Mouse (Mus musculus): ENCODE measurements around the gene Gm42688. TPM values are rescaled to one million over a fixed set of nuclear protein-coding genes. Genes with fewer than 3 reads are reported as not detected.

Gm42688 gene
- polyA plus RNA-seq, 1 experiment from 2014 or later: 1.9 TPM

DNA sequence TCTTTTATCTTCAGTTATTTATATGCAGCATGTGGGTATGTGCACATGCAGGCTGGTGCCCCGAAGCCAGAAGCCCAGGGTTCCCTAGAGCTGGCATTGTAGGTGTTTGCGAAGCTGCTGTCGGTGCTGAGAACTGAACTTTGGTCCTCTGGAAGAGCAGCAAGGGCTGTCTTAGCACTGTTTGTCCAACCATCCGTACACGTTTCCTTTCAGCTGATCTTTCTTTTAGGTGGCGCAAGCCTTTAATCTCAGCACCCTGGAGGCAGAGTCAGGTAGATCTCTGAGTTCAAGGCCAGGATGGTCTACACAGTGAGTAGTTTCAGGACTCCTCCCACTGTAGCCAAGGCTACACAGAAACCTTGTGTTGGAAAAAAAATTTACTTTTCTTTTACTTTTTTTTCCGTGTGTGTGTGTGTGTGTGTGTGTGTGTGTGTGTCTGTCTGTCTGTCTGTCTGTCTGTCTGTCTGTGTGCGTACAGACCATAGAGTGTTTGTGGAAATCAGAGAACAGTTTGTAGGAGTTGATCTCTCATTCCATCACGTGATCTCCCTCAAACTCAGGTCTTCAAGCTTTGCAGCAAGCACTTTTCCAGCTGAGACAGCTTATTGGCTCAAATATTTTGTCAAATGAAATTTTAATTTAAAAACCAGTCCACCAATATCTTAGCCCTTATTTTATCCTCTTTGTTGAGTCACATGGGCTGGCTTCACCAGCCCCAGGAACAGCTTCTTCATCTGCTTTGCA lies 30.9 kb downstream of the Gm42688 start:
- 79% methylated on average over 9 of the region's 9 CpGs for WGBS
- Histone ChIP-seq H3K9ac (no peak overlapping the region), H3K4me2 (no peak overlapping the region), H3K27ac (no peak overlapping the region), H3K9me3 (replicated peaks) (no peaks in the 10 kb centered on the region), H3K4me3 (no peak overlapping the region), H3K36me3 (no peaks in the 10 kb centered on the region), H3K27me3 (no peaks in the 10 kb centered on the region), H3K4me1 (replicated peaks) (peaks cover 17% of the 10 kb centered on the region)
- no peak for ATAC-seq (replicated peaks; ENCODE audit: insufficient number of reproducible peaks, insufficient read depth, low FRiP score, low read depth)

DNA sequence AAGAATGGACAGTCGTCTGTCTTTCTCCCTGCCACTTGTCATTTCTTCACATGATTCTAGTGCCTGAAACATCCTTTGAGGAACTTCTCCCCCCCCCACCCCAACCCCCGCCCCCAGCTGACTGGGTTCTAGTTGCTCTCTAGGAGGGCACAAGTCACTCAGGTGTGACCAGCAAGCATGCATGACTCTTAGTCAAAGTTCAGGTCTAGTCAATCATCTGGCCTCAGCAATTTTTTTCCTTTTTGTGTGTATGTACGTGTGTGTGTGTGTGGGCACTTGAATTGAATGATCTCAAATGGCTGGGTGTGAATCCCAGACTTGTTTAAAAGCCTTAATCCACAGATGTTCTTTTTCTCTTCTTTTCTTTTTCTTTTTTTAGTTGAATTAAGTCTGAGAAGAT lies 32.8 kb downstream of the Gm42688 start:
- H3K4me3 ChIP-seq: no peak overlapping the region
- H3K36me3 ChIP-seq: no peaks in the 10 kb centered on the region
- 64% methylated on average over 3 of the region's 3 CpGs for WGBS
- H3K9ac ChIP-seq: no peak overlapping the region
- H3K27me3 ChIP-seq: no peaks in the 10 kb centered on the region
- H3K27ac ChIP-seq: no peak overlapping the region
- no peak overlapping the region for H3K4me2 ChIP-seq
- H3K4me1 ChIP-seq (replicated peaks): peaks cover 33% of the 10 kb centered on the region
- no peaks in the 10 kb centered on the region for H3K9me3 ChIP-seq (replicated peaks)
- no peak for ATAC-seq (replicated peaks; ENCODE audit: insufficient number of reproducible peaks, insufficient read depth, low FRiP score, low read depth)

DNA sequence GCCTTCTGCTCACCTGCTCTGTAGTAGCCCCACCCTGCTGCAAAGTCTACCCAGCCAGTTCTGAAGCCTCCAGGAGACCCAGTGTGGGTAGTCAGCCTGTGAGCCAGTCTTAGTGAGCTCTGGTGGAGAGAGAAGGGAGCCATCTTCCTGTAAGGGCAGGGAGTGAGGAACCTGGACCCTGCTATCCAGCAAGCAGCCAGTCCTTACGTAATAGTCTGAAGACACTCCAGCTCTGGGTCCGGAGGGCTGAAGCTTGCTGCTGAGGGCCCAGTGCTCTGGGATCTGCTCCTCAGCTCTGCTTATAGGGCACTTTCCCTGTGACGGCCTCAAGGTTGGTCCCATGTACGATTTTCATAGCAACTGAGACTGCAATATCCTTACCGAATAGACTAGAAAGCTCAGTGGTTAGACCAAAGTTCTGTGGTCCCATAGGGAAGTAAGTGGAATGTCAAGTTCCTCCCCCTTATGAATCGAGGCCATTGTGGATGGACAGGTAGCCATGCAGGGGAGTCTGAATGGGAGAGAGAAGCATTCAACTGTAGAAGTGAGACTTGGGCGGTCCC lies 33.6 kb downstream of the Gm42688 start, which contains the start of gene Rtkn:
TSS of gene Rtkn (plus strand) at position 513 of the 563 bp plus-strand sequence.
- WGBS: 61% methylated on average over 7 of the region's 7 CpGs
- Histone ChIP-seq H3K4me1 (replicated peaks) (peaks cover 34% of the 10 kb centered on the region), H3K9ac (peak within 1 kb of the TSS; percentile 83), H3K27me3 (no peaks in the 10 kb centered on the region), H3K9me3 (replicated peaks) (no peaks in the 10 kb centered on the region), H3K4me2 (peak within 1 kb of the TSS; percentile 88), H3K4me3 (peak within 1 kb of the TSS; percentile 68), H3K27ac (peak within 1 kb of the TSS; percentile 100), H3K36me3 (no peaks in the 10 kb centered on the region)
- no peak for ATAC-seq (replicated peaks; ENCODE audit: insufficient number of reproducible peaks, insufficient read depth, low FRiP score, low read depth)

DNA sequence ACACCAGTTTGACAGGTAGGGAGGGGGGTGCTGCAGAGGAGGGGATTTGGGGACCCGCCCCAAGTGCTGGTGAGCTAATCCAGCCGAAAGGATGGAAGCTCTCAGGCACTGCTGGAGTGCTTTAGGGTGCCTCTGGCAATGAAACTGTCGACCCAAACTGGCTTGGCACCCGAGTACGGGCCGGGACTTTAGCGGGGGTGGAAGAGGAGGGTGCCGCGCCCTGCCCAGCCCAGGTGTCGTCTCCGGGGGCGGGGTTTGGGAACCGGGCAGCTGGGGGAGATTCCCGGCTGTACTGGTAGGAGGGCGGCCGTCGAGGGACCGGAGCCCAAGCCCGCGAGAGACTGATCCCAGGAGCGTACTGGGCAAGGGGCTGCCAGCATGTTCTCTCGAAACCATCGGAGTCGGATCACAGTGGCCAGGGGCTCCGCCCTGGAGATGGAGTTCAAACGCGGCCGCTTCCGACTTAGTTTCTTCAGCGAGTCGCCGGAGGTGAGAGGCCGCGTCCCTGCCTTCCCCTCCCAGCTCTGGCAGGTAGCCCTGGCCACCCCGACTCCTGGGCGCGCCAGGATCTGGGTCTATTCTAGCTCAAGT lies 34.2 kb downstream of the Gm42688 start:
- peak overlapping the region; percentile 100 for H3K27ac ChIP-seq
- ATAC-seq (replicated peaks; ENCODE audit: insufficient number of reproducible peaks, insufficient read depth, low FRiP score, low read depth): no peak
- no peaks in the 10 kb centered on the region for H3K9me3 ChIP-seq (replicated peaks)
- no peaks in the 10 kb centered on the region for H3K36me3 ChIP-seq
- peaks cover 34% of the 10 kb centered on the region for H3K4me1 ChIP-seq (replicated peaks)
- H3K4me3 ChIP-seq: peak overlapping the region; percentile 68
- no peaks in the 10 kb centered on the region for H3K27me3 ChIP-seq
- WGBS: 9% methylated on average over 37 of the region's 37 CpGs
- H3K9ac ChIP-seq: peak overlapping the region; percentile 83
- peak overlapping the region; percentile 88 for H3K4me2 ChIP-seq

DNA sequence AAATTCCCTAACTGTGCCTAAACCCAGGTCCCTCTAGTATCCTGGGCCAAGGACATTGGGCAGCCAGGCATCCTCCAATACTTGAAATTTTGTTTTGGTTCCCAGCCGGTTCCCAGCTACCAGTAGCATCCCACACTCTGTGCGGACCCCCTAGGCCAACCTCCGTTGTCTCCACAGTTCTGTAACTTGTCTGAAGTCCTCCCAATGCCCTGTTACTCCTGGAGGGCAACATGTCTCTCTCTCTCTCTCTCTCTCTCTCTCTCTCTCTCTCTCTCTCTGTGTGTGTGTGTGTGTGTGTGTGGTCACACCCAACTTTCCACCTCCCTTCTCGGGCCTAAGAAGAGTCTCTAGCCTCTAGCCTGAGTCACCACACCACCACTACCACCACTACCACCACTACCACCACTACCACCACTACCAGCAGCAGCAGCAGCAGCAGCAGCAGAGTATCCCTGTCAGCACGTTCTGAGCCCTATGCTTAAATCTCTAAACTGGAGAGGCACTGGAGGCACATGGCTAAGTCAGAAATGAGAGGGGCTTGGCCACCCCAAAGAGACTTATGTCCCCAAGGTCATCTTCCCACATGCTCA lies 35.0 kb downstream of the Gm42688 start:
- H3K4me1 ChIP-seq (replicated peaks): peaks cover 36% of the 10 kb centered on the region
- peak overlapping the region; percentile 83 for H3K9ac ChIP-seq
- no peaks in the 10 kb centered on the region for H3K27me3 ChIP-seq
- H3K4me3 ChIP-seq: peak overlapping the region; percentile 68
- no peaks in the 10 kb centered on the region for H3K9me3 ChIP-seq (replicated peaks)
- peak overlapping the region; percentile 88 for H3K4me2 ChIP-seq
- WGBS: 26% methylated on average over 5 of the region's 5 CpGs
- ATAC-seq (replicated peaks; ENCODE audit: insufficient number of reproducible peaks, insufficient read depth, low FRiP score, low read depth): no peak
- no peaks in the 10 kb centered on the region for H3K36me3 ChIP-seq
- peak overlapping the region; percentile 100 for H3K27ac ChIP-seq

DNA sequence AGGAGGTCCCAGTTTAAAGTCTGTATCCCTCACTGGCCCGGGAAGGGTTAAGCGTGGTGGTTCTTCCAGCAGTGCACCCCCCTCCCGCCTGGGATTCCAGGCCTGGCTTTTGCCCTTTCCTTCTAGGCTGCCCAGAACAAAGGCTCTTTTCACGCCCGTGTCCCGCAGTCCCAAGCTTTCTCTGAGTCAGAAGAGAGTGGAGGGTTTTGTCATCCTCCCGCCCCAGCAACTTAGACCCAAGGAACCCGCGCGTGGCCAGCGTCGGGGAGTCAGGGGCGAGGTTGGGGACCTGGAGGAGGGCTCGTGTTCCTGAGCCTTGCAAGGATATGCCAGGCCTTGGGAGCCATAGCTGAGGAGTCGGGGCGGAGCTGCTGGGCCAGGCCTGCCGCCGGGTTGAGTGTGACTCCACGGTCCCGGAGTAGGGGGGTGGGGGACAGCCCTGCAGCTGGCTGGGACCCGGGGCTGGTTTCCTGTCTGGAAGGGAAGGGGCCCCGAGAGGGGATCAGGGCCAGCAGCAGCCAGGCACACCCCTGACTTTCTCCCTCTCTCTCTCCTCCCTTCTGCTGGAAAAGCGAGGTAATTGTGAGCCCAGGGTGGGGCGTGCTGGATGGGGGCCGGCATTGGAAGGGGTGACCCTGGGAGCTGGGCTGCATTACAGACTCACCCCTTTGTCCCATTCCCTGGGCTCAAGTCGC lies 35.6 kb downstream of the Gm42688 start:
- H3K4me2 ChIP-seq: peak overlapping the region; percentile 88
- ATAC-seq (replicated peaks; ENCODE audit: insufficient number of reproducible peaks, insufficient read depth, low FRiP score, low read depth): peak; percentile 81
- no peaks in the 10 kb centered on the region for H3K36me3 ChIP-seq
- H3K4me3 ChIP-seq: peak overlapping the region; percentile 68
- peak overlapping the region; percentile 100 for H3K27ac ChIP-seq
- no peaks in the 10 kb centered on the region for H3K27me3 ChIP-seq
- peaks cover 42% of the 10 kb centered on the region for H3K4me1 ChIP-seq (replicated peaks)
- H3K9ac ChIP-seq: peak overlapping the region; percentile 83
- under 1% methylated on average over 26 of the region's 26 CpGs for WGBS
- no peaks in the 10 kb centered on the region for H3K9me3 ChIP-seq (replicated peaks)

DNA sequence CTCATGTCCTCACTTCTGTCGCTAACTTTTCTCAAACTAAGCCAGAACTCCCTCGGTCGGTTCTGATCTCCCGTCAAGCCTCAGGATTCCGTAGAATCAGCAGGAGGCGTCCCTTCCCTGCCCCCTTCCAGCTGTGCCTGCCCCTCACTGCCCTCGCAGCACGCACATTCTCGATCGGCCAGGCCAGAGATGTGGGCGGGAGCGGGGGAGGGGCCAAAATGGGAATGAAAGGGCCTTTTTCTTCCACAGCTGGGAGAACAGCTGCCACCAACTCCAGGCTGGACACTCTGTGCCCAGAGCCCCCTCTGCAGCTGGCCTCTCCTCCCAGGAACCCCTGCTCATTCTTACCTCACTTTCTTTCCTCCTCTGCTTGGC lies 36.1 kb downstream of the Gm42688 start:
- H3K27ac ChIP-seq: peak overlapping the region; percentile 100
- H3K9ac ChIP-seq: peak overlapping the region; percentile 83
- no peaks in the 10 kb centered on the region for H3K9me3 ChIP-seq (replicated peaks)
- peaks cover 47% of the 10 kb centered on the region for H3K4me1 ChIP-seq (replicated peaks)
- peak; percentile 82 for ATAC-seq (replicated peaks; ENCODE audit: insufficient number of reproducible peaks, insufficient read depth, low FRiP score, low read depth)
- no peaks in the 10 kb centered on the region for H3K27me3 ChIP-seq
- WGBS: under 1% methylated on average over 12 of the region's 12 CpGs
- H3K4me3 ChIP-seq: peak overlapping the region; percentile 68
- H3K36me3 ChIP-seq: no peaks in the 10 kb centered on the region
- peak overlapping the region; percentile 88 for H3K4me2 ChIP-seq

DNA sequence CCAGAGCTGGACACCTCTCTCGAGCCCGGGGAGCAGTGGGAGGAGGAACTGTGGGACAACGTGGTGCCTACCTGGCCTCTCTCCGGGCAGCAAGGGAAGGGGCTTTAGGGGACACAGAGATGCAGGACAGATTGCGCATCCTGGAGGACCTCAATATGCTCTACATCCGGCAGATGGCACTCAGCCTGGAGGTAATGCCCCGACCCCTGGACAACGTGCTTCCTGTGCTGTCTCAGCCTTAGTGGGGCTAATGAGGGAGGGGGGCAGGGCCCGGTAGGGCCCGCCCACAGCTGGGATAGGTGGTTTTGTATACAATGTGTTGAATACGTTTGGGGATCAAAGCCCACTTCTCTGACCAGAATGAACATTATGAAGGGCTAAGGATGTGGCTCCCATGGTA lies 36.6 kb downstream of the Gm42688 start:
- no peak for ATAC-seq (replicated peaks; ENCODE audit: insufficient number of reproducible peaks, insufficient read depth, low FRiP score, low read depth)
- peak overlapping the region; percentile 100 for H3K27ac ChIP-seq
- H3K27me3 ChIP-seq: no peaks in the 10 kb centered on the region
- no peaks in the 10 kb centered on the region for H3K36me3 ChIP-seq
- H3K4me2 ChIP-seq: peak overlapping the region; percentile 88
- H3K4me1 ChIP-seq (replicated peaks): peaks cover 52% of the 10 kb centered on the region
- H3K9ac ChIP-seq: peak overlapping the region; percentile 83
- peak overlapping the region; percentile 68 for H3K4me3 ChIP-seq
- WGBS: 3% methylated on average over 11 of the region's 11 CpGs
- H3K9me3 ChIP-seq (replicated peaks): no peaks in the 10 kb centered on the region

DNA sequence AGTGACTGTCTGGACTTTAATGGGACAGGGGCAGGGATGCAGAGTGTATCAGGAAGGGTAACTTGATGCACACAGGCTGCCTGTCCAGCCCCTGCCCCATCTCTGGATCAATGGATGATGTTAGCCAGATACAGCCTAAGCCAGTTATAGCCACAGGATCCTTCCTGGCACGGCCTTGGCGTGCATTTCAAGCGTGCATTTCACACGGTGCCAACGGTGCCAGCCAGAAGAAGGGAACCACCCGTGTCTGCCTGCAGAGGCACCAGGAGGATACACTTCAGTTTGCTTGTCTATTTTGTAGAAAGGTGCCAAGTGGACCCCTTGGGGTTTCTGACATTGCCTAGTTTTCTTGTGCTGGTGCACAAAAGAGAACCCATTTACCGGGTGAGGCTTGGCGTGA lies 38.6 kb downstream of the Gm42688 start:
- Histone ChIP-seq H3K36me3 (no peaks in the 10 kb centered on the region), H3K4me2 (no peak overlapping the region), H3K27me3 (no peaks in the 10 kb centered on the region), H3K9ac (no peak overlapping the region), H3K9me3 (replicated peaks) (no peaks in the 10 kb centered on the region), H3K4me1 (replicated peaks) (peaks cover 53% of the 10 kb centered on the region), H3K4me3 (no peak overlapping the region), H3K27ac (no peak overlapping the region)
- WGBS: 91% methylated on average over 8 of the region's 8 CpGs
- no peak for ATAC-seq (replicated peaks; ENCODE audit: insufficient number of reproducible peaks, insufficient read depth, low FRiP score, low read depth)

DNA sequence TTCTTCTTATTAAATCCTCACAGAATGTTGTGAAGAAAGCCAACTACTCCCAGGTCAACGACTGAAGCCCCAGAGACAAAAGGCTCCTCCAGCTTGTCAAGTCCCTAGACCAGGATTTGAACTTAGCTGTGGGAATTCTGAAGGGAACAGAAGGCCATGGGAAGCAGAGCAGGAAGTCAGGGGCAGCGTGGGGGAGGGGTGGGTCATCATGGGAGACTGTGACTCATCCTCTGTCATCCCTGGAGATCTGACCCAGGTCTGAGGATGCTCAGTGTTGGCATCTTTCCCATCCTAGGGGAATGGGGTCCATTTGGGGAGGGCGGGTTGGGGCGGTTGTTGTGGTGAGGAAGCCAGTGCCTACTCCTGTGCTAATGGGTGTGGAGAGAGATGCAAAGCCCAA lies 40.2 kb downstream of the Gm42688 start:
- Histone ChIP-seq H3K36me3 (peaks cover 3% of the 10 kb centered on the region; the same call in 1 of the 2 replicates), H3K9ac (peak overlapping the region; percentile 66), H3K4me1 (replicated peaks) (peaks cover 39% of the 10 kb centered on the region), H3K9me3 (replicated peaks) (no peaks in the 10 kb centered on the region), H3K4me2 (peak overlapping the region; percentile 82), H3K27me3 (no peaks in the 10 kb centered on the region), H3K4me3 (peak overlapping the region; percentile 46), H3K27ac (peak overlapping the region; percentile 67)
- no peak for ATAC-seq (replicated peaks; ENCODE audit: insufficient number of reproducible peaks, insufficient read depth, low FRiP score, low read depth)
- WGBS: 35% methylated on average over 4 of the region's 4 CpGs

DNA sequence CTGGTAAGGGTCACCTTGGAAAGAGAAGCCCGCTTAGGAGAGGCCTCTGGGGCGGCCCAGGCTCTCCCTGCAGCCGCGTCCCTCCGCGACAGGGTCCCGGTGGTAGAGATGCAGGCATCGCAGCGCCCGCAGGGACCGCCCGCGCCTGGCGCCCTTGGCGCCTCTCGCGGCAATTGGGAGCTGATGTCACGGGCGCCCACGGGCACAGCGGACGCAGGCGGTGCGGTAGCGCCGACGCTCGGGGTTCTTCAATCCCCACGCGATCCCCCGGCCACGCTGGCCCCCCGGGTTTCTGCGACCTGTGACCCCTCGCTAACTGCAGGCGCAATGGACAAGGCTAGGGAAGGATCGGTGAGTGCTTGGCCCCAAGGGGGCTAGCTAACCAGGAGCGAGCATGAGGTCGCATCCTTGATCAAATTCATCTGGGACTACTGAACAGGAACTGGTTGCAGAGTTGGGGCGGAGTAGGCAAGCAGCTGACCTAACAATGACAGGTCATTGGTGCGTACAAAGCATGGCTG lies 40.9 kb downstream of the Gm42688 start:
- Histone ChIP-seq H3K4me1 (replicated peaks) (peaks cover 36% of the 10 kb centered on the region), H3K9ac (peak overlapping the region; percentile 66), H3K27ac (peak overlapping the region; percentile 67), H3K27me3 (no peaks in the 10 kb centered on the region), H3K36me3 (peaks cover 10% of the 10 kb centered on the region; the same call in 1 of the 2 replicates), H3K4me2 (peak overlapping the region; percentile 82), H3K4me3 (peak overlapping the region; percentile 46), H3K9me3 (replicated peaks) (no peaks in the 10 kb centered on the region)
- ATAC-seq (replicated peaks; ENCODE audit: insufficient number of reproducible peaks, insufficient read depth, low FRiP score, low read depth): no peak
- WGBS: 5% methylated on average over 41 of the region's 41 CpGs

All from heart, embryonic 15.5 days (tissue).